15 mouse cellular contexts compared by ENCODE assay signal in the genomic region with DNA sequence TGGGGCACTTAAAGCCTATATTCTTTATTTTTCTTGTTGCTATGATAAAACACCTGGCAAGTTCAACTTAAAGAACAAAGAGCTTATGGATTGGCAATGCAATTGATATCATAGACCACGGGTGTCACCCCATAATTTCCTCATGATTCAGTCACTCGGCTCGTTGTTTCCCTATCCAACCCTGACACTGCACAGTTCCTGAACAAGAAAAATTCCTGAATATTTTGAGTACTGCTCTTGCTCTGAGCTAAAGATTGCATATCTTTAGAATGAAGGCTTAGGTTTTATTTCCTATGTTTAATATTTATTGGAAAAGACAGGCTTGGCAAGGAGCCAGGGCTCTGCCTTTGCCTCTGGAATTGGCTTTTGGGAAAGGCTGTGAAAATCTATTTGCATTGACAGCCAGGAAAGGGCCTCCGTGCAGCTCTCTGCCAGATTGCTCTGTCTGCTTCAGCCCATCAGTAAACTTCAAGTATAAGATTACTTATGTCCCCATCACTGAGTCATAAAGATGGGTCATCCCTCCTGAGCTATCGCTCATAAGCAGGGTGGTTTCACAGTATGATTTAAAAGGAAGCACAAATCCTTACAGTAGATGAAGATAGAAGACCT.
DNase-seq lines count a peak whose midpoint lies in the region; ATAC-seq and TF ChIP-seq lines count a peak whose summit lies in the region.
"Had no signal": no experiment of that assay in that cellular context is flagged by ENCODE, and none has a peak within 500 bp of the region (broad histone marks: within the 10 kb centered on the region; RNA-seq: fewer than 3 reads in every experiment).

No protein-coding gene starts in this region.

- DNase-seq in cerebellum, postnatal 14 days: peak; percentile 16 to 28
- DNase-seq in cerebellum, adult 11 months: no peak
- DNase-seq in left cerebral cortex, postnatal 4 days: peak; percentile 9
- no peak for DNase-seq in left cerebral cortex, adult 2 months (ENCODE audit: extremely low spot score in 1 of 2, low spot score in 2 of 2)
- peak; percentile 64 for DNase-seq in embryonic facial prominence, embryonic 11.5 days (ENCODE audit: low spot score)
- DNase-seq in limb, embryonic 11.5 days (ENCODE audit: low spot score): peak; percentile 28
- no peak for DNase-seq in thymus, postnatal 4 days
- DNase-seq in layer of hippocampus, adult 2 months (ENCODE audit: low spot score in 2 of 2): no peak
- DNase-seq: adrenal gland, postnatal 25 days; cerebellum, adult 2 months; layer of hippocampus, adult 9-11 months; spleen, adult 18-20 months; thymus, adult 18-20 months had no signal

- WGBS in embryonic facial prominence, embryonic 11.5 days: 67% methylated on average over 5 of the region's 5 CpGs
- WGBS in limb, embryonic 11.5 days: 77% methylated on average over 5 of the region's 5 CpGs

- ATAC-seq in embryonic facial prominence, embryonic 11.5 days (replicated peaks; ENCODE audit: insufficient number of reproducible peaks, low FRiP score, low TSS enrichment, low read depth): no peak
- ATAC-seq in limb, embryonic 11.5 days (ENCODE audit: insufficient number of reproducible peaks, low FRiP score, low TSS enrichment, low read depth): no peak
- ATAC-seq: liver, embryonic 12.5 days had no signal

- no peak overlapping the region for H3K4me3 ChIP-seq in left cerebral cortex, adult 2 months
- no peak overlapping the region for H3K4me3 ChIP-seq in embryonic facial prominence, embryonic 11.5 days (ENCODE audit: low read depth, low read length)
- no peak overlapping the region for H3K4me3 ChIP-seq in limb, embryonic 11.5 days (ENCODE audit: low read depth, low read length)
- no peak overlapping the region for H3K4me3 ChIP-seq in layer of hippocampus, adult 2 months
- H3K4me3 ChIP-seq: erythroblast, embryonic 14.5 days; liver, embryonic 12.5 days had no signal

- TF ChIP-seq CTCF in left cerebral cortex, adult 2 months (IDR thresholded peaks at IDR 0.05): no peak
- TF ChIP-seq CTCF in layer of hippocampus, adult 2 months (conservative IDR thresholded peaks at IDR 0.05): no peak

- H3K9me3 ChIP-seq in embryonic facial prominence, embryonic 11.5 days (replicated peaks; ENCODE audit: control insufficient read depth, low read length): no peaks in the 10 kb centered on the region
- no peaks in the 10 kb centered on the region for H3K9me3 ChIP-seq in limb, embryonic 11.5 days (ENCODE audit: control insufficient read depth, low read length)
- H3K9me3 ChIP-seq: liver, embryonic 12.5 days had no signal

- H3K4me2 ChIP-seq in embryonic facial prominence, embryonic 11.5 days (ENCODE audit: low read depth, low read length): no peak overlapping the region
- no peak overlapping the region for H3K4me2 ChIP-seq in limb, embryonic 11.5 days (ENCODE audit: low read depth, severe bottlenecking)
- H3K4me2 ChIP-seq: liver, embryonic 12.5 days had no signal

- H3K9ac ChIP-seq in embryonic facial prominence, embryonic 11.5 days (replicated peaks; ENCODE audit: low read length): no peak overlapping the region
- H3K9ac ChIP-seq in limb, embryonic 11.5 days (ENCODE audit: low read length): no peak overlapping the region
- H3K9ac ChIP-seq: liver, embryonic 12.5 days had no signal

- no peaks in the 10 kb centered on the region for H3K36me3 ChIP-seq in embryonic facial prominence, embryonic 11.5 days (replicated peaks; ENCODE audit: control insufficient read depth, insufficient read depth, low read depth, low read length)
- no peaks in the 10 kb centered on the region for H3K36me3 ChIP-seq in limb, embryonic 11.5 days (ENCODE audit: control insufficient read depth, insufficient read depth, low read length)
- H3K36me3 ChIP-seq: liver, embryonic 12.5 days had no signal

- no peaks in the 10 kb centered on the region for H3K27me3 ChIP-seq in embryonic facial prominence, embryonic 11.5 days (ENCODE audit: control insufficient read depth, insufficient read depth, low read length)
- no peaks in the 10 kb centered on the region for H3K27me3 ChIP-seq in limb, embryonic 11.5 days (ENCODE audit: control insufficient read depth, insufficient read depth, low read length)
- H3K27me3 ChIP-seq: liver, embryonic 12.5 days had no signal

- no peak overlapping the region for H3K27ac ChIP-seq in left cerebral cortex, adult 2 months
- H3K27ac ChIP-seq in embryonic facial prominence, embryonic 11.5 days (replicated peaks; ENCODE audit: low read depth, low read length): no peak overlapping the region
- H3K27ac ChIP-seq in limb, embryonic 11.5 days (replicated peaks; ENCODE audit: low read depth, low read length): no peak overlapping the region
- H3K27ac ChIP-seq in layer of hippocampus, adult 2 months: no peak overlapping the region
- H3K27ac ChIP-seq: liver, embryonic 12.5 days had no signal

- H3K4me1 ChIP-seq in embryonic facial prominence, embryonic 11.5 days (ENCODE audit: control insufficient read depth, insufficient read depth, low read length): no peaks in the 10 kb centered on the region
- H3K4me1 ChIP-seq in limb, embryonic 11.5 days (ENCODE audit: control insufficient read depth, insufficient read depth, low read length): no peaks in the 10 kb centered on the region
- H3K4me1 ChIP-seq: liver, embryonic 12.5 days had no signal

- intact Hi-C loops in left cerebral cortex, postnatal 4 days (cut with DNase I): no loop called here
- intact Hi-C loops in left cerebral cortex, adult 2 months (cut with DNase I): no loop called here

Comparison
In these comparisons a context has a peak if more than half of its experiments do, and no peak if none do; other contexts are left out.
1. DNase-seq: peak in cerebellum, postnatal 14 days (2 of 2), left cerebral cortex, postnatal 4 days (single experiment), embryonic facial prominence, embryonic 11.5 days (single experiment) and limb, embryonic 11.5 days (single experiment); none in cerebellum, adult 11 months (single experiment), left cerebral cortex, adult 2 months (0 of 2), thymus, postnatal 4 days (single experiment) and layer of hippocampus, adult 2 months (0 of 2).